22 mouse cellular contexts compared by ENCODE assay signal in genomic region chr4:84119616-84120015, GRCm38 (mm10).
DNase-seq lines count a peak whose midpoint lies in the region; ATAC-seq and TF ChIP-seq lines count a peak whose summit lies in the region.
"Had no signal": no experiment of that assay in that cellular context is flagged by ENCODE, and none has a peak within 500 bp of the region (broad histone marks: within the 10 kb centered on the region; RNA-seq: fewer than 3 reads in every experiment).

No protein-coding gene starts in this region.

- no peaks in the 10 kb centered on the region for H3K9me3 ChIP-seq in forebrain, embryonic 13.5 days (replicated peaks)
- H3K9me3 ChIP-seq in forebrain, embryonic 11.5 days (ENCODE audit: control insufficient read depth, low read length) = no peaks in the 10 kb centered on the region
- H3K9me3 ChIP-seq in midbrain, embryonic 10.5 days (replicated peaks) = no peaks in the 10 kb centered on the region
- H3K9me3 ChIP-seq in midbrain, postnatal 0 days (ENCODE audit: low read length) = no peaks in the 10 kb centered on the region
- no peaks in the 10 kb centered on the region for H3K9me3 ChIP-seq in limb, embryonic 11.5 days (ENCODE audit: control insufficient read depth, low read length)
- no peaks in the 10 kb centered on the region for H3K9me3 ChIP-seq in midbrain, embryonic 15.5 days
- H3K9me3 ChIP-seq: heart, embryonic 13.5 days; stomach, embryonic 15.5 days had no signal

- WGBS in forebrain, embryonic 13.5 days = 26% methylated on average over 7 of the region's 7 CpGs
- 24% methylated on average over 7 of the region's 7 CpGs for WGBS in forebrain, embryonic 11.5 days
- 34% methylated on average over 7 of the region's 7 CpGs for WGBS in midbrain, embryonic 10.5 days
- 29% methylated on average over 7 of the region's 7 CpGs for WGBS in midbrain, postnatal 0 days
- 8% methylated on average over 7 of the region's 7 CpGs for WGBS in limb, embryonic 11.5 days
- 32% methylated on average over 7 of the region's 7 CpGs for WGBS in midbrain, embryonic 15.5 days

- no peak for TF ChIP-seq CTCF in midbrain, postnatal 0 days (IDR thresholded peaks at IDR 0.05)

- DNase-seq in forebrain, embryonic 11.5 days (ENCODE audit: low spot score) = no peak
- DNase-seq in midbrain, embryonic 10.5 days (ENCODE audit: low spot score) = no peak
- DNase-seq in midbrain, postnatal 0 days (ENCODE audit: low spot score) = no peak
- DNase-seq in limb, embryonic 11.5 days (ENCODE audit: low spot score) = peak; percentile 41
- no peak for DNase-seq in adipocyte (ENCODE audit: low spot score)
- no peak for DNase-seq in cerebellum, adult 8-10 months
- DNase-seq: adrenal gland, postnatal 25 days; cerebellum, adult 9-10 months; heart, postnatal 36 days; kidney, postnatal 10 days; left cerebral cortex, postnatal 4 days; lung, postnatal 10 days; right cerebral cortex, postnatal 14 days; thymus, adult 2 months had no signal

- H3K27ac ChIP-seq in forebrain, embryonic 13.5 days = no peak overlapping the region
- H3K27ac ChIP-seq in forebrain, embryonic 11.5 days (ENCODE audit: low read depth, low read length) = no peak overlapping the region
- H3K27ac ChIP-seq in midbrain, embryonic 10.5 days (replicated peaks) = peak overlapping the region; percentile 63
- H3K27ac ChIP-seq in midbrain, postnatal 0 days (ENCODE audit: low read depth, low read length) = no peak overlapping the region
- H3K27ac ChIP-seq in limb, embryonic 11.5 days (replicated peaks; ENCODE audit: low read depth, low read length) = peak overlapping the region; percentile 40
- no peak overlapping the region for H3K27ac ChIP-seq in midbrain, embryonic 15.5 days
- H3K27ac ChIP-seq: heart, embryonic 13.5 days; layer of hippocampus, adult 2 months; liver, embryonic 14.5 days; stomach, embryonic 15.5 days had no signal

- no peaks in the 10 kb centered on the region for H3K36me3 ChIP-seq in forebrain, embryonic 13.5 days (ENCODE audit: poor library complexity, severe bottlenecking)
- no peaks in the 10 kb centered on the region for H3K36me3 ChIP-seq in forebrain, embryonic 11.5 days (ENCODE audit: control insufficient read depth, insufficient read depth, low read length)
- H3K36me3 ChIP-seq in midbrain, embryonic 10.5 days = no peaks in the 10 kb centered on the region
- H3K36me3 ChIP-seq in midbrain, postnatal 0 days (ENCODE audit: insufficient read depth, low read length) = no peaks in the 10 kb centered on the region
- H3K36me3 ChIP-seq in limb, embryonic 11.5 days (ENCODE audit: control insufficient read depth, insufficient read depth, low read length) = no peaks in the 10 kb centered on the region
- H3K36me3 ChIP-seq in midbrain, embryonic 15.5 days (replicated peaks) = no peaks in the 10 kb centered on the region
- H3K36me3 ChIP-seq: heart, embryonic 13.5 days; stomach, embryonic 15.5 days had no signal

- no peak overlapping the region for H3K9ac ChIP-seq in forebrain, embryonic 13.5 days
- H3K9ac ChIP-seq in forebrain, embryonic 11.5 days (ENCODE audit: low read length) = no peak overlapping the region
- H3K9ac ChIP-seq in midbrain, postnatal 0 days (replicated peaks; ENCODE audit: low read length, poor library complexity, severe bottlenecking) = no peak overlapping the region
- H3K9ac ChIP-seq in limb, embryonic 11.5 days (ENCODE audit: low read length) = no peak overlapping the region
- H3K9ac ChIP-seq in midbrain, embryonic 15.5 days = no peak overlapping the region
- H3K9ac ChIP-seq: heart, embryonic 13.5 days; liver, embryonic 14.5 days; stomach, embryonic 15.5 days had no signal

- 0 out of 2 replicates have a peak, but pooled peaks have one; percentile 43 for ATAC-seq in forebrain, embryonic 13.5 days
- no peak for ATAC-seq in forebrain, embryonic 11.5 days (replicated peaks; ENCODE audit: low FRiP score)
- ATAC-seq in midbrain, postnatal 0 days (ENCODE audit: low FRiP score) = no peak
- no peak for ATAC-seq in limb, embryonic 11.5 days (ENCODE audit: insufficient number of reproducible peaks, low FRiP score, low TSS enrichment, low read depth)
- 0 out of 2 replicates have a peak, but pooled peaks have one; percentile 34 for ATAC-seq in midbrain, embryonic 15.5 days (replicated peaks)
- ATAC-seq: forebrain, embryonic 14.5 days had no signal

- H3K27me3 ChIP-seq in forebrain, embryonic 13.5 days = no peaks in the 10 kb centered on the region
- H3K27me3 ChIP-seq in forebrain, embryonic 11.5 days (ENCODE audit: control insufficient read depth, insufficient read depth, low read length) = no peaks in the 10 kb centered on the region
- peaks cover 6% of the 10 kb centered on the region; the same call in 1 of the 2 replicates for H3K27me3 ChIP-seq in midbrain, embryonic 10.5 days (ENCODE audit: low read depth, poor library complexity, severe bottlenecking)
- H3K27me3 ChIP-seq in midbrain, postnatal 0 days (ENCODE audit: insufficient read depth, low read length) = no peaks in the 10 kb centered on the region
- H3K27me3 ChIP-seq in limb, embryonic 11.5 days (ENCODE audit: control insufficient read depth, insufficient read depth, low read length) = no peaks in the 10 kb centered on the region
- H3K27me3 ChIP-seq in midbrain, embryonic 15.5 days (replicated peaks) = no peaks in the 10 kb centered on the region
- H3K27me3 ChIP-seq: heart, embryonic 13.5 days; stomach, embryonic 15.5 days had no signal

- no peak overlapping the region for H3K4me2 ChIP-seq in forebrain, embryonic 13.5 days
- H3K4me2 ChIP-seq in forebrain, embryonic 11.5 days (ENCODE audit: low read depth, low read length, severe bottlenecking) = no peak overlapping the region
- no peak overlapping the region for H3K4me2 ChIP-seq in midbrain, postnatal 0 days (ENCODE audit: low read depth, low read length, poor library complexity, severe bottlenecking)
- H3K4me2 ChIP-seq in limb, embryonic 11.5 days (ENCODE audit: low read depth, severe bottlenecking) = no peak overlapping the region
- H3K4me2 ChIP-seq in midbrain, embryonic 15.5 days = no peak overlapping the region
- H3K4me2 ChIP-seq: heart, embryonic 13.5 days; stomach, embryonic 15.5 days had no signal

- H3K4me1 ChIP-seq in forebrain, embryonic 13.5 days = peaks cover 9% of the 10 kb centered on the region
- H3K4me1 ChIP-seq in forebrain, embryonic 11.5 days (replicated peaks; ENCODE audit: control insufficient read depth, insufficient read depth, low read length) = peaks cover 4% of the 10 kb centered on the region; the same call in 1 of the 2 replicates
- H3K4me1 ChIP-seq in midbrain, embryonic 10.5 days = peaks cover 38% of the 10 kb centered on the region
- no peaks in the 10 kb centered on the region; the same call in 1 of the 2 replicates for H3K4me1 ChIP-seq in midbrain, postnatal 0 days (ENCODE audit: insufficient read depth, low read length)
- H3K4me1 ChIP-seq in limb, embryonic 11.5 days (ENCODE audit: control insufficient read depth, insufficient read depth, low read length) = peaks cover 17% of the 10 kb centered on the region
- H3K4me1 ChIP-seq in midbrain, embryonic 15.5 days = peaks cover 12% of the 10 kb centered on the region

- no peak overlapping the region for H3K4me3 ChIP-seq in forebrain, embryonic 13.5 days
- H3K4me3 ChIP-seq in forebrain, embryonic 11.5 days (ENCODE audit: low read depth, low read length) = no peak overlapping the region
- H3K4me3 ChIP-seq in midbrain, embryonic 10.5 days = no peak overlapping the region
- H3K4me3 ChIP-seq in midbrain, postnatal 0 days (ENCODE audit: low read depth, low read length) = no peak overlapping the region
- H3K4me3 ChIP-seq in limb, embryonic 11.5 days (ENCODE audit: low read depth, low read length) = no peak overlapping the region
- H3K4me3 ChIP-seq in midbrain, embryonic 15.5 days = no peak overlapping the region
- H3K4me3 ChIP-seq: heart, embryonic 13.5 days; layer of hippocampus, adult 2 months; megakaryocyte, embryonic 14.5 days; stomach, embryonic 15.5 days had no signal

Comparison
In these comparisons a context has a peak if more than half of its experiments do, and no peak if none do; other contexts are left out.
1. ATAC-seq: peak in forebrain, embryonic 13.5 days (single experiment) and midbrain, embryonic 15.5 days (single experiment); none in forebrain, embryonic 11.5 days (single experiment), midbrain, postnatal 0 days (single experiment) and limb, embryonic 11.5 days (single experiment).
2. H3K27ac ChIP-seq: peak in midbrain, embryonic 10.5 days (single experiment) and limb, embryonic 11.5 days (single experiment); none in forebrain, embryonic 13.5 days (single experiment), forebrain, embryonic 11.5 days (single experiment), midbrain, postnatal 0 days (single experiment) and midbrain, embryonic 15.5 days (single experiment).